Mouse (Mus musculus): Measurements from ENCODE around the gene Bdnf. TPM values are rescaled to one million over a fixed set of nuclear protein-coding genes. Genes with fewer than 3 reads are reported as not detected.

The Bdnf gene
- polyA plus RNA-seq, 1 experiment from 2014 or later = 3.2 TPM

DNA sequence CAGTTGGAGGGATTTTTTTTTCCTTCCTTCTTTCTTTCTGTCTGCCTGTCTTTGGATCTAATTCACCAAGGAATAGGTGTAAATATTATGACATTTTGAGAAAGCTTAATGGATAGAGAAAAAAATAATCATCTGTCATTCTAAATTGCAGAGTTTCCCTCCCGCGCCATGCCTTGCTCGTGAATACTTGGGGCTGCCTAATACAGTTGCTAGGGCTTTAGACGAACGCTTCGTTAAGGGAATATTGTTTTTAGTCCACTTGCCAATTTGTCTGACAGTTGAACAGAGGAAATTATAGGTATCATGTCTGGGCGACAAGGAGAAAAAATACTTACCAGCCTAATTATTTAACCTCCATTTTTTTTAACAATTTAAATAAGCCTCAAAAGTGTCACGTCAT, 4.0 kb downstream of the Bdnf start:
- H3K4me2 ChIP-seq (replicated peaks; ENCODE audit: low read depth, low read length) = peak overlapping the region; percentile 90
- H3K9ac ChIP-seq (replicated peaks; ENCODE audit: low read depth, low read length) = no peak overlapping the region
- H3K9me3 ChIP-seq (ENCODE audit: control insufficient read depth, low read depth, low read length) = no peaks in the 10 kb centered on the region
- 4% methylated on average over 8 of the region's 8 CpGs for WGBS
- H3K4me3 ChIP-seq (ENCODE audit: low read depth, low read length) = peak overlapping the region; percentile 37
- no peak overlapping the region for H3K27ac ChIP-seq (ENCODE audit: low read length)
- peaks cover 25% of the 10 kb centered on the region for H3K27me3 ChIP-seq (ENCODE audit: control insufficient read depth, insufficient read depth, low read length)
- H3K36me3 ChIP-seq (ENCODE audit: control insufficient read depth, insufficient read depth, low read length) = no peaks in the 10 kb centered on the region
- ATAC-seq (ENCODE audit: insufficient number of reproducible peaks, insufficient read depth, low FRiP score, low read depth) = no peak
- H3K4me1 ChIP-seq (ENCODE audit: control insufficient read depth, insufficient read depth, low read length) = no peaks in the 10 kb centered on the region

GRCm38 (mm10) chr2:109679446-109679845, 4.9 kb downstream of the Bdnf start:
- Histone ChIP-seq H3K9ac (replicated peaks; ENCODE audit: low read depth, low read length) (no peak overlapping the region), H3K36me3 (ENCODE audit: control insufficient read depth, insufficient read depth, low read length) (no peaks in the 10 kb centered on the region), H3K4me3 (ENCODE audit: low read depth, low read length) (no peak overlapping the region), H3K27ac (ENCODE audit: low read length) (no peak overlapping the region), H3K4me1 (ENCODE audit: control insufficient read depth, insufficient read depth, low read length) (no peaks in the 10 kb centered on the region), H3K9me3 (ENCODE audit: control insufficient read depth, low read depth, low read length) (no peaks in the 10 kb centered on the region), H3K4me2 (replicated peaks; ENCODE audit: low read depth, low read length) (no peak overlapping the region), H3K27me3 (ENCODE audit: control insufficient read depth, insufficient read depth, low read length) (peaks cover 20% of the 10 kb centered on the region)
- WGBS = 73% methylated on average over 2 of the region's 2 CpGs
- no peak for ATAC-seq (ENCODE audit: insufficient number of reproducible peaks, insufficient read depth, low FRiP score, low read depth)

DNA sequence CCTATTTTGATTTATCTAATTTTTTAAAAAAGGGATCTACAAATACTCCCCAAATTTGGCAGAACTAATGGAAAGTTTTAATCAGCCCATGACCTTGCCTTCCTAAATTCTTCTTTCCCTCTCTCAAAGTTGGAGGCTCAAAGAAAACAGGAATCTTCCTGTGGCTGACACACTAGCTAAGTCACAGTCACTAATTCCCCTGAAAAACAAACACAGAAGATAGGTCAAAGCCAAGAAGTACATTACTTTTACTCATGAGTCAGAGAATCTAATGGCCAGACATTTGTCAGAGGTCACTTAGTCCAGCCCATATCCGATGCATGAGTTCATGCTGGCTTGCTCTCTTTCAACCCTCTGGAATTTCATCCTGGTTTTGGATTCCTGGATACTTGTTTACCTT, 6.6 kb downstream of the Bdnf start:
- 64% methylated on average over 1 of the region's 1 CpGs for WGBS
- no peaks in the 10 kb centered on the region for H3K4me1 ChIP-seq (ENCODE audit: control insufficient read depth, insufficient read depth, low read length)
- ATAC-seq (ENCODE audit: insufficient number of reproducible peaks, insufficient read depth, low FRiP score, low read depth) = no peak
- H3K9me3 ChIP-seq (ENCODE audit: control insufficient read depth, low read depth, low read length) = no peaks in the 10 kb centered on the region
- H3K4me2 ChIP-seq (replicated peaks; ENCODE audit: low read depth, low read length) = no peak overlapping the region
- no peaks in the 10 kb centered on the region for H3K36me3 ChIP-seq (ENCODE audit: control insufficient read depth, insufficient read depth, low read length)
- H3K9ac ChIP-seq (replicated peaks; ENCODE audit: low read depth, low read length) = no peak overlapping the region
- no peak overlapping the region for H3K4me3 ChIP-seq (ENCODE audit: low read depth, low read length)
- H3K27ac ChIP-seq (ENCODE audit: low read length) = no peak overlapping the region
- peaks cover 8% of the 10 kb centered on the region for H3K27me3 ChIP-seq (ENCODE audit: control insufficient read depth, insufficient read depth, low read length)

DNA sequence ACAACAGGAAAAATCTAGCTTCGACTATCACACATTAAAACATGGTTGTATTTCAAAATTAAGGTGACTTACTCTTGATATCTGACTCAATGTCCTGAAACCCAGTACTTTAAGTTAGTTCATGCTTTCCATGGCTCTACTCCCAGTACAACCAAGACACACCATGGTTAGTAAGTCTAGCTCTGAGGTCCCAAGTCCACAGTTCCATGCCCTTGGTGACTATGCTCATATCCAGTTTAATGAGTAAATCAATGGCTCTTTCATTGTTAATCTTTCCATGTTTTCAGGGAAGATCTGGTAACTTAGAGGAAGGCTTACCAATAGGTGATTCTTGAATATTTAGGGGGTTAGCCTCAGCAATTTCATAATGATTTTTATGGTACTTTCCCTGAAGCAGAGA, 14.2 kb downstream of the Bdnf start:
- Histone ChIP-seq H3K27ac (ENCODE audit: low read length) (no peak overlapping the region), H3K4me2 (replicated peaks; ENCODE audit: low read depth, low read length) (no peak overlapping the region), H3K27me3 (ENCODE audit: control insufficient read depth, insufficient read depth, low read length) (no peaks in the 10 kb centered on the region), H3K36me3 (ENCODE audit: control insufficient read depth, insufficient read depth, low read length) (no peaks in the 10 kb centered on the region), H3K4me3 (ENCODE audit: low read depth, low read length) (no peak overlapping the region), H3K9ac (replicated peaks; ENCODE audit: low read depth, low read length) (no peak overlapping the region), H3K4me1 (ENCODE audit: control insufficient read depth, insufficient read depth, low read length) (0 out of 2 replicates have a peak, but pooled peaks cover 5% of the 10 kb centered on the region), H3K9me3 (ENCODE audit: control insufficient read depth, low read depth, low read length) (no peaks in the 10 kb centered on the region)
- no peak for ATAC-seq (ENCODE audit: insufficient number of reproducible peaks, insufficient read depth, low FRiP score, low read depth)
- 83% methylated on average over 1 of the region's 1 CpGs for WGBS

- ATAC-seq (ENCODE audit: insufficient number of reproducible peaks, insufficient read depth, low FRiP score, low read depth) = no peak
- Histone ChIP-seq H3K36me3 (ENCODE audit: control insufficient read depth, insufficient read depth, low read length) (no peaks in the 10 kb centered on the region), H3K9me3 (ENCODE audit: control insufficient read depth, low read depth, low read length) (no peaks in the 10 kb centered on the region), H3K27me3 (ENCODE audit: control insufficient read depth, insufficient read depth, low read length) (no peaks in the 10 kb centered on the region), H3K4me2 (replicated peaks; ENCODE audit: low read depth, low read length) (peak overlapping the region; percentile 70), H3K9ac (replicated peaks; ENCODE audit: low read depth, low read length) (no peak overlapping the region; the same call in 1 of the 2 replicates), H3K4me1 (ENCODE audit: control insufficient read depth, insufficient read depth, low read length) (0 out of 2 replicates have a peak, but pooled peaks cover 5% of the 10 kb centered on the region), H3K4me3 (ENCODE audit: low read depth, low read length) (peak overlapping the region; percentile 62), H3K27ac (ENCODE audit: low read length) (no peak overlapping the region)
- 2% methylated on average over 34 of the region's 34 CpGs for WGBS
Measured at GRCm38 (mm10) chr2:109692266-109693177, 18.0 kb downstream of the Bdnf start.

DNA sequence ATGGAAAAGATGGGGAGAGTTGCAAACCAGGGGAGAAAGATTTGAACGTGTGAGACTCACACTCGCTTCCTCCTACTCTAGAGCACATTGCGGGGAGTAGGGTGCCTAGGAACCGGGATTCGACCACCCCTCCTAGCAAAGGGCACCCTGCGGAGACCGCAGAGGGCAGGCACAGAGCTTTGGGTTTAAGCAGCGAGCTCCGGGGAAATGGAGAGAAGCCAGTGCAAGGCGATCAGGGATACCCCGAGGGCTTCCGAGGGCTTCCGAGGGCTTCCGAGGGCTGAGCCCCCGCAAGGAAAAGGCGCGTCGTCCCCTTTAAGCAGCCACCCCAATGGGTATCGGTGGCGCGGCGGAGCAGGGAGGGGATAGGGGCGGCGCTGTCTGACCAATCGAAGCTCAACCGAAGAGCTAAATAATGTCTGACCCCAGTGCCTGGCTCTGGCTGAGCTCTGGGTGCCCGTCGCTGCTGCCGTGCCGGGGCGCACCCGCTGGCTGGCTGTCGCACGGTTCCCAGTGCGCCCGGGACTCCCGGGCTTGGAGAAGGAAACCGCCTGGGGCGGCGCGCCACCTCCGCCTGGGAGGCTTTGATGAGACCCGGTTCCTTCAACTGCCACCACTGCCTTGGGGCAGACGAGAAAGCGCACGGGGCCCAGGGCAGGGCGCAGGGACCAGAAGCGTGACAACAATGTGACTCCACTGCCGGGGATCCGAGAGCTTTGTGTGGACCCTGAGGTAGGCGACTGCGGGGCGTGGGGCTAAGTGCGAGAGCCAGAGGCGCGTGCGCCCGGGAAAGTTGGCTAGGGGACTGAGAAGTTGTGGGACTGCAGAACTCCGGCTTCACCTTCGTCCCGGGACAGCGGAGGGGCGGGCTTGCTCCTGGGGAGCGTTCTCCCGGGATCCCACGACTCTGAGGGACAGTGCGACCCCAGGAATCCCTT, 18.9 kb downstream of the Bdnf start:
- peak overlapping the region; percentile 36; the same call in 1 of the 2 replicates for H3K9ac ChIP-seq (replicated peaks; ENCODE audit: low read depth, low read length)
- H3K9me3 ChIP-seq (ENCODE audit: control insufficient read depth, low read depth, low read length) = no peaks in the 10 kb centered on the region
- peak overlapping the region; percentile 70 for H3K4me2 ChIP-seq (replicated peaks; ENCODE audit: low read depth, low read length)
- H3K27ac ChIP-seq (ENCODE audit: low read length) = no peak overlapping the region
- peak overlapping the region; percentile 62 for H3K4me3 ChIP-seq (ENCODE audit: low read depth, low read length)
- H3K36me3 ChIP-seq (ENCODE audit: control insufficient read depth, insufficient read depth, low read length) = no peaks in the 10 kb centered on the region
- WGBS = 0% methylated on average over 67 of the region's 67 CpGs
- 0 out of 2 replicates have a peak, but pooled peaks cover 5% of the 10 kb centered on the region for H3K4me1 ChIP-seq (ENCODE audit: control insufficient read depth, insufficient read depth, low read length)
- ATAC-seq (ENCODE audit: insufficient number of reproducible peaks, insufficient read depth, low FRiP score, low read depth) = peak; percentile 40; the same call in 1 of the 2 replicates
- no peaks in the 10 kb centered on the region for H3K27me3 ChIP-seq (ENCODE audit: control insufficient read depth, insufficient read depth, low read length)

- Histone ChIP-seq H3K27me3 (ENCODE audit: control insufficient read depth, insufficient read depth, low read length) (no peaks in the 10 kb centered on the region), H3K27ac (ENCODE audit: low read length) (no peak overlapping the region), H3K36me3 (ENCODE audit: control insufficient read depth, insufficient read depth, low read length) (no peaks in the 10 kb centered on the region), H3K9me3 (ENCODE audit: control insufficient read depth, low read depth, low read length) (no peaks in the 10 kb centered on the region), H3K4me3 (ENCODE audit: low read depth, low read length) (peak overlapping the region; percentile 62), H3K4me2 (replicated peaks; ENCODE audit: low read depth, low read length) (peak overlapping the region; percentile 70), H3K9ac (replicated peaks; ENCODE audit: low read depth, low read length) (peak overlapping the region; percentile 36; the same call in 1 of the 2 replicates), H3K4me1 (ENCODE audit: control insufficient read depth, insufficient read depth, low read length) (0 out of 2 replicates have a peak, but pooled peaks cover 5% of the 10 kb centered on the region)
- ATAC-seq (ENCODE audit: insufficient number of reproducible peaks, insufficient read depth, low FRiP score, low read depth) = no peak
- under 1% methylated on average over 26 of the region's 26 CpGs for WGBS
Measured at GRCm38 (mm10) chr2:109694116-109694837, 19.8 kb downstream of the Bdnf start.

Measured in stomach, embryonic 14.5 days (tissue).